Mouse (Mus musculus) c-Kit-positive CD71-negative TER-119-negative erythroid progenitor cells, embryonic 14.5 days (primary cell): ENCODE measurements around the gene Hykk.
"Not testable (repeated sequence)": the region's sequence is repeated elsewhere in the genome, so short reads cannot be mapped to it uniquely, and the experiment has no call there.

Experiments
- DNase-seq: peaks from one replicate; pipeline ENCODE4 v3.0.0-alpha.2; 2013; ENCODE audit warnings: low read depth

The Hykk gene

DNA sequence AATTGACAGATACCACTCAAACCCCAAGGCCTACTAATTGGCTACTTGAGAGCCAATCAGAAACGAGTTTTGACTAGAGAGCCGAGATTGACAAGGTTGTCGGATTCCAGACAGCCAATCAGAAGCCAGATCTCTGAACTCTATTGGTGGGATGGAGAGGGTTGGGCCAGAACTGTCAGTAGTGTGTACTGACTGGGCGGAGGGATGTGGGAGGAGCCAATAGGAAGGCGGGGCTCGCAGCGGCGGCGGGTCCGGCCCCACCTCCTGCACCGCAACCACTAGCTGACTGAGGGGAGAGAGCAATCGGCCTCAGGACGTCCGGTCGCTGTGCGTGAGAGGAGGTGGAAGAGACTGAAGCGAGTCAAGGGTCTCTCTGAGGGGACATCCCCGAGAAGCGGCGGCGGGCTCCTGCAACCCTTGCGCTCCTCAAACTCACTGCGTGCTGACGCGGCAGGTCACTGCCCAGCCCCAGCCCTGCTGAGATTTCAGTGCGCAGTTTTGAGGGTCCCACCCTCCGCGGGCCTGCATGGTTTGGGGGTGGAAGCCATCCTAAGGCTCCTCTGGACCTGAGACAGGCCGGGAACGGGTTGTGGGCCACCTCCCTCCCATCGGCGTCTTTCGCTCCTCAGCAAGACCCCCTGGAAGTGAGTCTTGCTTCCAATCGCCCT lies at the start of gene Hykk:
Hykk (plus strand) TSS at position 274 of the 668 bp plus-strand sequence.
- peak; percentile 58 for DNase-seq

GRCm38 (mm10) chr9:54878759-54879158 lies 38.3 kb upstream of the Hykk start:
- DNase-seq = no peak

- no peak for DNase-seq
These were observed 25.0 kb upstream of the Hykk start for GRCm38 (mm10) chr9:54892111-54892510.

DNA sequence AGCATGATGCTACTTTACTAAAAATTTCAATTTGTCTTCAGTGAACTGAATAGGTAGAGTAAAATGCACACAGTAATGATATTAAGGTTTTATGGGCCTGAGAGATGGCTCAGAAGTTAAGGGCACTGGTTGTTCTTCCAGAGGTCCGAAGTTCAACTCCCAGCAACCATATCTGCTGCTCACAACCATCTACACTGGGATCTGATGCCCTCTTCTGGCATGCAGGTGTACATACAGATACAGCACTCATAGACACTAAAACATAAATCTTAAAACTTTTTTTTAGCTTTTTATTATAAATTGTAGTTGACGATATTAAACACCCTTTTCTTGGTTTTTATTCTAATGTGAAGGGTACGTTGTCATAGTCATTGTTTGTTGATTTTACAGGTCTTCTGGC lies 20.0 kb upstream of the Hykk start:
- no peak for DNase-seq

DNA sequence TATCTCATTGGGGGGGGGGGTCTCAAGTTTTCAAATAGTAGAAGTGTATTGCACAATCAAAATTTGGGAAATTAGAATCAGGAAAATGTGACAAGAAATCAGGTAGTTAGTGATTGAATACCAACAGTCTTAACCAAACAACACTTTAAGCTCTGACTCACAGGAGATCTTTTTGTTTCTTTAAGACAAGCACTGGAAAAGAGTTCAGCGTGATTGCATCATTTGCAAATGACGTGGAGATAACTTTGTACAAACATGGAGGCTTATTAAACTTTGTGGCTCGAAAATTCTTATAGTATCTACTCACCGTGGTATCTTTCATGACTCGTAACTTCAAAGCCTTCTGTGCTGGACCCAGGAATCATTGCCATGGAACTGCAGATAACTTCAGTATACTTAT lies 7.6 kb upstream of the Hykk start:
- DNase-seq = no peak

DNA sequence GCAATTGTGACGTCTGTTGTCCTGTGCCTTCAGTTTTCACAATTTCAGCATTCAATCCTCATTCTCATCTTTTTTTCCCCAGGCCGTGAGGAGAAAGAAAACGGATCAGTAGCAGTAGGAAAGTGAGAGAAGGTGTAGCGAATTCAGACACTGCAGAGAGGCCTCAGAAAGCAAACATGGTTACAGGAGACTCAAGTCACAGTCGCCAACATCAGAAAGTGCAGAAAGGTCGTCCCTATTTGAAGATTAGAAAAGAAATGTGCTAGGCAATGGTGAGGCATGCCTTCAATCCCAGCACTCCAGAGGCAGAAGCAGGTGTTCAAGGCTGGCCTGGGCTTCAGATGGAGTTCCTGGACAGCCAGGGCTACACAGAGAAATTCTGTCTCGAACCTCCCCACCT lies 1.5 kb upstream of the Hykk start:
- DNase-seq = no peak

DNA sequence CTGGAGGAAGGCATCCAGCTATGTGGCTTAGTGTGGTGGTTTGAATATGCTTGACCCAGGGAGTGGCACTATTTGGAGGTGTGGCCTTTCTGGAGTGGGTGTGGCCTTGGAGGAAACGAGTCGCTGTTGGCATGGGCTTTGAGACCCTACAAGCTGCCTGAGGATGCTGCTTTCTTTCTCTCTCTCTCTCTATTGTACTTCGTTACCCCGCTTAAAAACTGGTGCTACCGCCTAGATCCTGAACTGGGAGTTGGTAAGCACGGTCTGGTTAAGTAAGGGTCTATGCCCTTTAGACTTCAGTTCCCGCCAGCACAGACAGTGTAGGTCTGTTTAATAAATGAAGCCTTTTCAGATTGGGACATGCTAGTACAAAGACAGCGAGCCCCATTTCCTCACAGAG lies 682 bp upstream of the Hykk start:
- no peak for DNase-seq

GRCm38 (mm10) chr9:54918191-54918590 lies 1.1 kb downstream of the Hykk start:
- DNase-seq = no peak

DNA sequence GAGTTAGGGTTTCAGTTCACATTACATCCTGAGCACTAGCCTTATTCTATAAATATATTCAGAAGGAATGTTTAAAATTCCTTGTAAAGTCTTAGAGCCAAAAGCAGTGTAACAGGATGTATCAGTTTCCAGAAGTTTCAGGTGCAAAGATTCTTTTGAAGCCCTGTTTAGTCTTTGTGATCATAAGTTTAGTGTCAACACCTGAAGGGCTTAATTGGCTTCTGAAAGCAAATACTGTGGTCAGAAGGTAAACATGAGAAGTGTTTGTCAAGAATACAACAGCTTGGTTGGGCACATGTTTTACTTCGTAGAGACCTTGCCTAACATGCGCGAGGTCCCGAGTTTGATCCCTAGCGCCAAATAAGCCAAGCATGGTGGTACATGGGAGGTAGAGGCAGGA lies 1.7 kb downstream of the Hykk start:
- DNase-seq = no peak

DNA sequence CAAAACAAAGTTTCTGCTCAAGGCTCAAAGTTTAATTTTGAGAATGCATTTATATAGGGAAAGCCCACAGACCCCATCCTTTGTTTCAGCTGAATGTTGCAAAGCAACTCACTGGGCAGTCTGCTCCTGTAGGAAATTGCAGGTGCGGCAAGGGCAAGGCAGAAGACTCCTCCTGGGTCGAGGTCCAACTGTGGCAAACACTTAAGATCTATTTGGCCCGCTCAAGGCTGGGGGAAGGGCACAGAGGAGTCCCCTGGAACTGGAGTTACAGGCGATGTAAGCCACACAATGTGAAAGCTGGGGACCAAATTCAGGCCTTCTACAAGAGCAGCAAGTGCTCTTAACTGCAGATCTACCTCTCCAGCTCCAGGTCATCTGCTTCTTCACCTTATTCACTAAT lies 2.9 kb downstream of the Hykk start:
- no peak for DNase-seq

GRCm38 (mm10) chr9:54930741-54931140 lies 13.7 kb downstream of the Hykk start:
- DNase-seq = no peak

- DNase-seq = no peak
These were observed 14.7 kb downstream of the Hykk start for GRCm38 (mm10) chr9:54931765-54932164.

GRCm38 (mm10) chr9:54932379-54932778 lies 15.3 kb downstream of the Hykk start:
- no peak for DNase-seq

DNA sequence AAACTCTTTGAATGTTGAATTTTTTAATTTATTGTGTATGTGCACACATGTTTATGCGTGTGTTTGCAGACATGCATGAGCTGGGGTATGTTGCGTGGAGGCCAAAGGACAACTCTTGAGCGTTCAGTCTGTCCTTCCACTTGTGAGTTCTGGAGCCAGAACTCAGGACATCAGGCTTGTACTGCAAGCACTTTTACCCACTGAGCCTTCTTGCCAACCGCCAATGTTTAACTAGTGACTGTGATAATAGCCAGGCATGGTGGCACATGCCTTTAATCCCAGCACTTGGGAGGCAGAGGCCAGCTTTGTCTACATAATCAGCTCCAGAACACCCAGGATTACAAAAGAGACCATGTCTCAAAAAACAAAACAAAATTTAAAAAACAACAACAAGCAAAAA lies 25.0 kb downstream of the Hykk start:
- DNase-seq = no peak

DNA sequence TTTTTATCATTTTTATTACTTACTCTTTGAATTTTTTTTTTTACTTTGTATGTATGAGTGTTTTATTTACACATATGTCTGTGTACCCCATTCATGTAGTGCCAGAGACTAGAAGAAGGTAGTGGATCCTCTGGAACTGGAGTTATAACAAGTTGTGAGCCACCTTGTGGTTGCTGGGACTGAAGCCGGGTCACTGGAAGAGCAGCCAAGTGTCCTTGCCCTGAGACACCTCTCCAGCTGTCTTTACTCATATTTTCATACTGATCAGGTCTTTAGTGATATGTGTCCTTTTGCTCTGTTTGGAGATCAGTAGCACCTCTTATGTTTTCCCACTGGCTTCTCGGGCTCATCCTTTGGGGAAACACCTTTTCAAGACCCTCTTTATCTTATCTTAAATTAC lies 27.4 kb downstream of the Hykk start:
- DNase-seq = no peak

- DNase-seq = no peak
These were observed 29.2 kb downstream of the Hykk start for GRCm38 (mm10) chr9:54946256-54946655.

GRCm38 (mm10) chr9:54949465-54949864 lies 32.4 kb downstream of the Hykk start:
- DNase-seq = no peak

- not testable (repeated sequence) for DNase-seq
These were observed 33.1 kb downstream of the Hykk start for GRCm38 (mm10) chr9:54950162-54950561.

- DNase-seq = peak; percentile 88
These were observed 33.7 kb downstream of the Hykk start, which contains the start of the genes Psma4 and AY074887 for GRCm38 (mm10) chr9:54950575-54951321. Gene Psma4 (plus strand): TSS chr9:54950790. Gene AY074887 (minus strand): TSS chr9:54950998.

- no peak for DNase-seq
These were observed 44.0 kb downstream of the Hykk start for GRCm38 (mm10) chr9:54961059-54961458.

DNA sequence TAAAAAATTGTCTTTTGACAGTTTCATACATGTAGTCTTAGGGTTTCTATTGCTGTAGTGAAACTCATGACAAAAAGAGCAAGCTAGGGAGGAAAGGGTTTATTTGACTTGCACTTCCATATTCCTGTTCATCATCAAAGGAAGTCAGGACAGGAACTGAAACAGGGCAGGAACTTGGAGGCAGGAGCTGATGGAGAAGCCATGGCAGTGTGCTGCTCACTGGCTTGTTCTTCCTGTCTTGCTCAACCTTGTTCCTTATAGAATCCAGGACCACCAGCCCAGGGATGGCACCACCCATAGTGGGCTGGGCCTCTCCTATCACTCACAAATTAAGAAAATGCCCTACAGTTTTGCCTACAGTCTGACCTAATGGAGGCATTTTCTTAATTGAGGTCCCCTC lies 46.6 kb downstream of the Hykk start:
- DNase-seq = no peak

GRCm38 (mm10) chr9:54969972-54970637 lies 53.0 kb downstream of the Hykk start:
- no peak for DNase-seq

DNA sequence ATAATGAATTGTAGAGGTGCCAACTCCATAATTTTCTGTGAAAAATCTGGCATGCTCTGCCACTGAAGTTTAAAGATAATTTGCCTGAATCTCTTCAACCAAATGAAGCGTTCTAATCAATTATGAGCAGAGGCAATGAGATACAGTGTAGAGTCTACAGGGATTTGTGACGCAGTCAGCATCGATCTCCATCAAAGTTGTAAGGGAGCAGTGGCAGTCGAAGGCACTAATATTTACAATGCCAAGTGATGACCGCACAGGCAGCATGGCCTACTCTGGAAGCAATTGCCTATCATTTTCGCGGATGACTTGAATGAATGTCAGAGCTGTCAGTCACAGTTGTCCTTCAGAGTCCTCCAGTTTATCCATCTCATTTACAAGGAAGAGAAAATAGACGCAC lies 63.6 kb downstream of the Hykk start, which contains the start of gene Chrna5:
Chrna5 (plus strand) TSS at position 207 of the 400 bp plus-strand sequence.
- no peak for DNase-seq
